Mouse (Mus musculus): ENCODE results near the gene Hadhb.
"Not testable (repeated sequence)": the region's sequence is repeated elsewhere in the genome, so short reads cannot be mapped to it uniquely, and the experiment has no call there.

Gene Hadhb

DNA sequence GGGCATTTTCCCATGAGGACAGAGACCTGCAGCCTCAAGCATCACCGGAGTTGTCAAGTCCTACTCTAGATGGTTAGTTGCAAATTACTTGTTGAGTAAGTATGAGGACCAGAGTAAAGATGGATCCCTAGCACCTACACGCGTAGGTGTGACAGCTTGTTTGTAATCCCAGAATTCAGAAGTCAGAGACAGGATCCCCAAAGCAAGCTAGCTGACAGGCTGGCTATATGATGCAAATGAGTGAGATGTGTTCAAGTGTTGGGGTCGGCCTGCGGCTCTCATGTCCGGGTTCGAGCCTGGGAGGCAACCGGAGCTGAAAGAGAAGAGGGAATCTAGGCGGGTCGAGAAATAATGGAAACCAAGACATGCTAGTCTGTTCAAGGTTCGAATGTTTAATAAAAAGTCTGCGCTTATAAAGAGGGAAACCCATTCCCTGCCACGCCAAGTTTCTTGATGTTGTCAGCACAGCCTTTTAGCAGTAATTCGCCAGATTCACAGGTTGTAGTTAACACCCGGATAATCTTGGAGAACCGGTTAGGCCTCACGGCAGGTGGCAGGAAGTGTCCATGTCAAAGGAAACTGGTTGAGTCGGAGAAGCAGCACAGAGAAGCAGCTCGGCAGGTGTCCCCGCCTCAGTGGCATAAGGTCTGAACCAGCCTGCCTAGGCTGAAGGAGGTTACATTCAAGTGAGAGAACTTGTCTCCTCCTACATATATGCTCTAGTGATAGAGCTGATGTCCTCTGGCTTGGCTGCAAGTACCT lies 18.1 kb downstream of the Hadhb start:
- DNase-seq (ENCODE audit: low read depth in 1 of 2, low spot score in 2 of 2) = no peak

DNA sequence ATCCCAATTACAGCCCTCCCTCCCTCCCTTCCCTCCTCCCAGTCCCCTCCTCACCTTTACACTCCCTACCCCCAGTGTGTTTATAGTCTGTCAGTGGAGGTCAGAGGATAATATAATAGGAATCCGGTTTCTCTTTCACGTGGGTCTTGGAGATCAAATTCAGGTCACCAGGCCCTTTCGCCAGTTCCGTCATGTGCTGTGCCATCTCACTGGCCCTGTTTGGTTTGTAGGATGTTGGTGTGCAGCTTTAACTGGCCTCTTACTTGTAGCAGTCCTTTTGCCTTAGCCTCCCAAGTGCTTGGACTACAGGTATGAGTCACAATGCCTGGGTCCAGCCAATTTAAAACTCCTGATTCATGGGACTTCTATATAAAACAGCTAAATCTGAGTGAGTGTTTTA lies 20.8 kb downstream of the Hadhb start:
- no peak for DNase-seq (ENCODE audit: low read depth in 1 of 2, low spot score in 2 of 2)

DNA sequence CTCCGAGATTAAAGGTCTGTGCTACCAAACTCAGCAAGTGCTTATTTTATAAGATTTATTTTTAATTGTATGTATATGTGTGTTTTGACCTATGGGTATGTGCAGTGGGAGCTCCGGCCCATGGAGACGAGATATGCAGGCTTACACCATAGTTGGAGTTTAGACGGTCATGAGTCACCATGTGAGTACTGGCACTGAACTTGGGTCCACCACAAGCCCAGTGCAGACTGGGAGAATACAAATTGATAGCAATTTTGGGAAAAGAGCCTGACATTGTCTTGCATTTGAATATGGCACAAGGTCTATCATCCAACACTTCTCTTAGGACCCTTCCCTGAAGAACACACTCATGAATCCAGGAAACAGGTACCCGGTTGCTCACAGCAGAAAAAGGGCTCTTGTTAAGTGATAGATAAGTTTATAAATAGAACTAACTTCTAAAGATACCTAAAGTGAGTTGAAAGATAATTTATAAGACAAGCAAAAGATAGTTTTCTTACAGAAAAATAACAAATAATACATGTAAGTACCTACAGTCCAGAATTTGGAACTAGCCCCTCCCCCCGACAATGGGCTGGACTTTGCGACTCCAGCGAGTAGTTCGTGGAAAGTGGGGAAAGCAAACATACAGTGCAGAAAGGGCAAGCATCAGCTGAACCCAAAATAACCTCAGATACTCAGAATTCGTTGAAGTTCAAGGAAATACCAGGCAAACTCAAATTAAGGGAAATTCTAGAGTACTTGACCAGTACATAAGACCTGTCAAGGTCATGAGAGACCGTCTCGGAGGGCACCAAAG lies 32.8 kb downstream of the Hadhb start:
- DNase-seq (ENCODE audit: low read depth in 1 of 2, low spot score in 2 of 2) = no peak

- no peak for DNase-seq (ENCODE audit: low read depth in 1 of 2, low spot score in 2 of 2)
Measured at GRCm38 (mm10) chr5:30192452-30192851, 37.4 kb downstream of the Hadhb start.

- no peak for DNase-seq (ENCODE audit: low read depth in 1 of 2, low spot score in 2 of 2)
Measured at GRCm38 (mm10) chr5:30195340-30195739, 40.3 kb downstream of the Hadhb start.

- no peak for DNase-seq (ENCODE audit: low read depth in 1 of 2, low spot score in 2 of 2)
Measured at GRCm38 (mm10) chr5:30198257-30198656, 43.2 kb downstream of the Hadhb start.

- no peak for DNase-seq (ENCODE audit: low read depth in 1 of 2, low spot score in 2 of 2)
Measured at GRCm38 (mm10) chr5:30201521-30201920, 46.5 kb downstream of the Hadhb start.

DNA sequence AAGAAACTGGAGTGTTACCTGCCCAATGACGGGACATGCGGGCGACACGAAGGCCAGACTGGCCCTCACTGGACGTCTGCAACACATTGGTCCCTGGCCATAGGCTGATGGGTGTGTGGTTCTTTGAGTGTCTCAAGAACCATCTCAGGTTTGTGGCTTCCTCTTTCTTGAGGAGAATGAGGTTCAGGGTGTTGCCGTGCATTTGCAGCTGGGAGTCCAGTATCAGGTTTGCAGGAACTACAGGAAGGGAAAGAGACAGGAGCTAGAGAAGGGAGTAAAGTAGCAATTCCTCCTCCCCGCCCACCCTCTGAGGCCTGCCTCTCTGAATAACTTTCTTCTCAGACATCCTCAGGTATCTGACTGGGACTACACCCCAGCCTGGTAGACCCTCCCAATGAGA lies 47.2 kb downstream of the Hadhb start:
- no peak for DNase-seq (ENCODE audit: low read depth in 1 of 2, low spot score in 2 of 2)

GRCm38 (mm10) chr5:30203216-30203885 lies 48.3 kb downstream of the Hadhb start:
- DNase-seq (ENCODE audit: low read depth in 1 of 2, low spot score in 2 of 2) = no peak

DNA sequence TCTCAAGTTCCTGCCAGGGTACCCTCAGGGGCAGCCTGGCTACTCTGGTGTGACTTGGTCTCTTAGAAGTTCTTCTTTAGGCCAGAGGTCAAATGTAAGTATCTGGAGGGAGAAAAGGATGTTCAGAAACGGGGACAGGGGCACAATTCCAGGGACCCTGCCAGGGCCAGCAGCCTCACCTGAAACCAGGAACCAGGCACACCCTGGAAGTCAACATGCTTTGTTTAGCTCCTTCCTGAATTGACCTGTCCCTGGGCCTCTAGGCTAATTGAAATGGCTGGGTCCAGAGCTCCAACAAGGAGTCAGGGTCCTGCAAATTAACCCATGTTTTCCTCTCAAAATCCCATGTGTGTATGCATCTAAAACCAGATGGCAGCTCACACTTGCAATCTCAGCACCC lies 49.4 kb downstream of the Hadhb start:
- no peak for DNase-seq (ENCODE audit: low read depth in 1 of 2, low spot score in 2 of 2)

GRCm38 (mm10) chr5:30205034-30205433 lies 50.0 kb downstream of the Hadhb start:
- no peak for DNase-seq (ENCODE audit: low read depth in 1 of 2, low spot score in 2 of 2)

GRCm38 (mm10) chr5:30205493-30205892 lies 50.4 kb downstream of the Hadhb start, which contains the start of gene Adgrf3:
TSS of gene Adgrf3 (minus strand) at chr5:30205722.
- no peak for DNase-seq (ENCODE audit: low read depth in 1 of 2, low spot score in 2 of 2)

GRCm38 (mm10) chr5:30207276-30207675 lies 52.2 kb downstream of the Hadhb start:
- DNase-seq (ENCODE audit: low read depth in 1 of 2, low spot score in 2 of 2) = peak in 1 of 2 experiments; percentile 18

DNA sequence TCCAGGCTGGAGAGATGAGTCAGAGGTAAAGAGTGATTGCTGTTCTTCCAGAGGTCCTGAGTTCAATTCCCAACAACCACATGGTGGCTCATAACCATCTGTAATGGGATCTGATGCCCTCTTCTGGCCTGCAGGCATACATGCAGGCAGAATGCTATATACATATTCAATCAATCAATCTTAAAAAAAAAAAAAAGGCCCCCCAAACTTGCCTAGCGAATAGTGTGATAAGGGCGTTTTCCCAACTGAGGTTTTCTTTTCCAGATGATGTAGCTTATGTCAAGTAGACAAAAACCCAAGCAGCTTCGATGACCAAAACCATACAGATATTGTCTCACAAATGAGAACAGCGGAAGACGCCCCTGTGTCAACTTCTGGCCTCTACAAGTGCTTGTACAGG lies 55.7 kb downstream of the Hadhb start:
- DNase-seq (ENCODE audit: low read depth in 1 of 2, low spot score in 2 of 2) = not testable (repeated sequence)

GRCm38 (mm10) chr5:30214889-30215288 lies 59.8 kb downstream of the Hadhb start:
- no peak for DNase-seq (ENCODE audit: low read depth in 1 of 2, low spot score in 2 of 2)

DNA sequence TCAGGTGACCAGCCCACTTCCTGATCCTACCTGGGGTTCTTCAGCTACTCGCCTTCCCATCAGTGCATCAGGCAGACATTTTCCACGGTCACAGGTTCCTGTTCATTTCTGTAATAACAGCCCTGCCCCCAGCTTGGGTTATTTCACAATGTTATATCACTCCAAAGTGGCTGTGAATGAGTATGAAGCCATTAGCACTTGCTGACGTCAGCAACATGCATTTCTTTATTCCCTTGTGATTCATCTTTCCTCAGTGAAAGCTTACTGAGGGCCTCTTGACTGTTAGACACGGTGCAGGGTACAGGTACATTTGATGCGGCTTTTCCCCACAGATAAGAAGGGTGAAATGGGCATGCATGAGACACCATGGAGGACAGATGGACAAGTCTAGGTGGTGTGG lies 60.9 kb downstream of the Hadhb start:
- no peak for DNase-seq (ENCODE audit: low read depth in 1 of 2, low spot score in 2 of 2)

DNA sequence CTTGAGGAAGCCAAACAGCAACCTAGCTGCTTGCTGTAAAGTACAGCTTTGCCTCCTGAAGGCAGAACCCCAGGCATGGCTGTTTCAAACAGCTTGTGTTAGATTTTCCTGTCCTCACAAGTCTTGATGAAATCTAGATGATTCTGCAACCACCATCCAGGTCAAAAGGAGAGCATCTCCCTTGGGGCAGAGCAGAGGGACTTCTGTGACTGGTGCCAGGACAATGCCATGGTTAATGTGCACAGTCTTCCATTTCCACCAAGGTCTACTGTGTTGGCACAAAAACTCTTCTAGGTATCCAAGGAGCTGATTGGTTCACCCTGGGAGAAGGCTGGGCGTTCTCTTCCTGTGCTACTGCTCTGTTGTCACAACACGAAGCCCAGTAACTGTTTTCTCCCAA lies 64.7 kb downstream of the Hadhb start:
- DNase-seq (ENCODE audit: low read depth in 1 of 2, low spot score in 2 of 2) = no peak

GRCm38 (mm10) chr5:30220666-30221065 lies 65.6 kb downstream of the Hadhb start:
- no peak for DNase-seq (ENCODE audit: low read depth in 1 of 2, low spot score in 2 of 2)

DNA sequence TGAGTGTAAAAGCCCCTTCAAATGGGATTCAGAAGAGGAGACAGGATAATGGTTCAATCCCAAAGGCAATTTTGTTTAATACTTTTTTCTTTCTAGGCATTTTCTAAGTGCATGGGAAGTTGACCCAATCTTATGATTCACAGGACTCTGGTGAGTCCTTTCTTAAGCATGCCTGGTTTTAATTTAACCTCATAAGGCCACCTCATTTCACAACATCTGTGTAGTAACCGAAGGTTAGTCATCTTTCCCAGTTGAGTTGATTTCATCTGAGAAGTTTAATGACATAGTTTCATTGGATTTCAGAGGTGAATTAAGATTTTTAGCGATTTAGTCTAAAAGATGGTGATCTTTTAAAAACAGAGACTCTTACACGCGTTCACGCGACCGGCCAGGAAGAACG lies 67.6 kb downstream of the Hadhb start:
- DNase-seq (ENCODE audit: low read depth in 1 of 2, low spot score in 2 of 2) = no peak

DNA sequence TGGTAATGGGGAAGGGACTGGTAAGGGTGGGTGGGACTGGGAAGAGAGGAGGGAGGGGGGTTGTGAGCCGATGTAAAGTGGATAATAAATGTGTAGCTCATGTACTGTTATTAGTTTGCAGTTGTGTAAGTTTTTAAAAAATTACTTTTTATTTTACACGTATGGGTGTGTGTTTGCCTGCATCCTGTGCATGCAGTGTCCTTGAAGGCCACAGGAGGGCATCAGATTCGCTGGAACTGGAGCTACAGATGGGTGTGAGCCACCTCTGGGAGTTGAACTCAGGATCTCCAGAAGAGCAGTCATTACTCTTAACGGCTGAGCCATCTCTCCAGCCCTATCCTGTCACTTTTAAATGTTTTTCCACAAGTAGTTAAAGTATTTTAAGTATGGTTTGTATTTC lies 75.9 kb downstream of the Hadhb start:
- DNase-seq (ENCODE audit: low read depth in 1 of 2, low spot score in 2 of 2) = no peak

DNA sequence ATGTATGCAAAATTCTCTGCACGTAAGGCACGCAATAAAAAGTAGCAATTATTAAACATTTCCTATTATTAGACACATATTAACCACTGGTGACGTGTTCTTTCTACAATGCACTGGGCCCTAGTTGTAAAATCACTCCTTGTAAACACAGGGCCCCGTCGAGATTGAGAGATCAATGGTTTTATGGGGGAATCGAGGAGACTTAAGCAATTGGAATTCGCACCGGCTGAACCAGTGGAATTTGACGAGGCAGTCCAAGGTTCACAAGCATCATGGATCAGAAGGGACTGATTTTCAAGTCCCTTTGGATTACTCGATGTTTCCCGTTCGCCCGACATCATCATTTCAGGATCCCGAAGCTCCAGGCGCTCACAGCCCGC lies 76.8 kb downstream of the Hadhb start:
- no peak for DNase-seq (ENCODE audit: low read depth in 1 of 2, low spot score in 2 of 2)
